11 mouse cellular contexts compared by ENCODE assay signal in genomic region chr12:99052599-99052998, GRCm38 (mm10).
DNase-seq lines count a peak whose midpoint lies in the region; ATAC-seq and TF ChIP-seq lines count a peak whose summit lies in the region.
"Had no signal": no experiment of that assay in that cellular context is flagged by ENCODE, and none has a peak within 500 bp of the region (broad histone marks: within the 10 kb centered on the region; RNA-seq: fewer than 3 reads in every experiment).

No protein-coding gene starts in this region.

- no peak for ATAC-seq in midbrain, postnatal 0 days (ENCODE audit: low FRiP score)
- ATAC-seq in midbrain, embryonic 11.5 days (ENCODE audit: low FRiP score) = no peak

- peak; percentile 60 for DNase-seq in midbrain, postnatal 0 days (ENCODE audit: low spot score)
- DNase-seq in midbrain, embryonic 11.5 days (ENCODE audit: low spot score, missing footprints) = no peak
- peak; percentile 16 for DNase-seq in adrenal gland, postnatal 25 days
- DNase-seq in cerebellum, adult 9-11 months = peak; percentile 88
- DNase-seq in frontal cortex, postnatal 25 days (ENCODE audit: low spot score in 2 of 2) = no peak
- DNase-seq in gastrocnemius, adult 2 months = no peak
- no peak for DNase-seq in limb, embryonic 10.5 days (ENCODE audit: low spot score)
- DNase-seq: thymus, postnatal 36 days had no signal

- no peak overlapping the region for H3K9ac ChIP-seq in midbrain, postnatal 0 days (replicated peaks; ENCODE audit: low read length, poor library complexity, severe bottlenecking)
- H3K9ac ChIP-seq in midbrain, embryonic 11.5 days (ENCODE audit: low read length) = no peak overlapping the region
- H3K9ac ChIP-seq: lung, embryonic 15.5 days had no signal

- H3K4me1 ChIP-seq in midbrain, postnatal 0 days (ENCODE audit: insufficient read depth, low read length) = no peaks in the 10 kb centered on the region
- H3K4me1 ChIP-seq in midbrain, embryonic 11.5 days (ENCODE audit: control insufficient read depth, insufficient read depth, low read length) = no peaks in the 10 kb centered on the region
- no peaks in the 10 kb centered on the region for H3K4me1 ChIP-seq in limb, embryonic 10.5 days
- H3K4me1 ChIP-seq: lung, embryonic 15.5 days had no signal

- WGBS in midbrain, postnatal 0 days = 91% methylated on average over 7 of the region's 7 CpGs
- WGBS in midbrain, embryonic 11.5 days = 87% methylated on average over 7 of the region's 7 CpGs
- WGBS in limb, embryonic 10.5 days = 90% methylated on average over 7 of the region's 7 CpGs

- H3K9me3 ChIP-seq in midbrain, postnatal 0 days (ENCODE audit: low read length) = no peaks in the 10 kb centered on the region
- no peaks in the 10 kb centered on the region for H3K9me3 ChIP-seq in midbrain, embryonic 11.5 days (ENCODE audit: control insufficient read depth, low read length)
- no peaks in the 10 kb centered on the region for H3K9me3 ChIP-seq in limb, embryonic 10.5 days (replicated peaks)
- H3K9me3 ChIP-seq: lung, embryonic 15.5 days had no signal

- H3K4me3 ChIP-seq in midbrain, postnatal 0 days (ENCODE audit: low read depth, low read length) = no peak overlapping the region
- no peak overlapping the region for H3K4me3 ChIP-seq in midbrain, embryonic 11.5 days (ENCODE audit: low read depth, low read length)
- no peak overlapping the region for H3K4me3 ChIP-seq in gastrocnemius, adult 2 months
- no peak overlapping the region for H3K4me3 ChIP-seq in limb, embryonic 10.5 days
- H3K4me3 ChIP-seq: left cerebral cortex, adult 2 months; lung, embryonic 15.5 days; myocyte had no signal

- H3K4me2 ChIP-seq in midbrain, postnatal 0 days (ENCODE audit: low read depth, low read length, poor library complexity, severe bottlenecking) = no peak overlapping the region
- H3K4me2 ChIP-seq in midbrain, embryonic 11.5 days = no peak overlapping the region
- H3K4me2 ChIP-seq: lung, embryonic 15.5 days had no signal

- TF ChIP-seq CTCF in midbrain, postnatal 0 days (IDR thresholded peaks at IDR 0.05) = no peak
- no peak for TF ChIP-seq CTCF in gastrocnemius, adult 2 months (IDR thresholded peaks at IDR 0.05)

- no peak overlapping the region for H3K27ac ChIP-seq in midbrain, postnatal 0 days (ENCODE audit: low read depth, low read length)
- no peak overlapping the region for H3K27ac ChIP-seq in midbrain, embryonic 11.5 days (ENCODE audit: low read depth, low read length)
- no peak overlapping the region for H3K27ac ChIP-seq in gastrocnemius, adult 2 months
- H3K27ac ChIP-seq in limb, embryonic 10.5 days = no peak overlapping the region
- H3K27ac ChIP-seq: left cerebral cortex, adult 2 months; lung, embryonic 15.5 days had no signal

- no peaks in the 10 kb centered on the region for H3K27me3 ChIP-seq in midbrain, postnatal 0 days (ENCODE audit: insufficient read depth, low read length)
- no peaks in the 10 kb centered on the region for H3K27me3 ChIP-seq in midbrain, embryonic 11.5 days (ENCODE audit: control insufficient read depth, insufficient read depth, low read length)
- H3K27me3 ChIP-seq in limb, embryonic 10.5 days (ENCODE audit: low read depth, poor library complexity, severe bottlenecking) = no peaks in the 10 kb centered on the region
- H3K27me3 ChIP-seq: lung, embryonic 15.5 days had no signal

- H3K36me3 ChIP-seq in midbrain, postnatal 0 days (ENCODE audit: insufficient read depth, low read length) = no peaks in the 10 kb centered on the region
- H3K36me3 ChIP-seq in midbrain, embryonic 11.5 days (ENCODE audit: control insufficient read depth, insufficient read depth, low read length) = no peaks in the 10 kb centered on the region
- no peaks in the 10 kb centered on the region for H3K36me3 ChIP-seq in limb, embryonic 10.5 days
- H3K36me3 ChIP-seq: lung, embryonic 15.5 days had no signal

- intact Hi-C loops in gastrocnemius, adult 2 months (cut with DNase I) = no loop called here

Comparison
In these comparisons a context has a peak if more than half of its experiments do, and no peak if none do; other contexts are left out.
1. DNase-seq: peak in midbrain, postnatal 0 days (single experiment), adrenal gland, postnatal 25 days (single experiment) and cerebellum, adult 9-11 months (single experiment); none in midbrain, embryonic 11.5 days (single experiment), frontal cortex, postnatal 25 days (0 of 2), gastrocnemius, adult 2 months (single experiment) and limb, embryonic 10.5 days (single experiment).